ENCODE assay signal across 25 mouse cellular contexts in genomic region chr6:31495122-31495731, GRCm38 (mm10).
DNase-seq lines count a peak whose midpoint lies in the region; ATAC-seq and TF ChIP-seq lines count a peak whose summit lies in the region.
"Had no signal": no experiment of that assay in that cellular context is flagged by ENCODE, and none has a peak within 500 bp of the region (broad histone marks: within the 10 kb centered on the region; RNA-seq: fewer than 3 reads in every experiment).

No protein-coding gene starts in this region.

- no peak for TF ChIP-seq EP300 in heart, adult 2 months (IDR thresholded peaks at IDR 0.05; ENCODE audit: insufficient read depth, low read depth, low read length)

- H3K79me2 ChIP-seq in heart, adult 2 months (replicated peaks; ENCODE audit: control insufficient read depth, insufficient read depth, low read length) = no peaks in the 10 kb centered on the region

- H3K4me3 ChIP-seq in heart, adult 2 months = no peak overlapping the region
- no peak overlapping the region for H3K4me3 ChIP-seq in lung, adult 2 months (replicated peaks; ENCODE audit: extremely low read depth, low read depth, low read length)
- H3K4me3 ChIP-seq: embryonic facial prominence, embryonic 12.5 days; embryonic facial prominence, embryonic 15.5 days; heart, embryonic 12.5 days; heart, embryonic 15.5 days; hindbrain, embryonic 10.5 days; hindbrain, embryonic 13.5 days had no signal

- intact Hi-C loops in heart, adult 2 months (cut with DNase I) = no loop called here

- ATAC-seq in activated CD4-positive, CD25-positive, alpha-beta regulatory T cell, adult 4 months = peak; percentile 65
- ATAC-seq: forebrain, embryonic 14.5 days; hindbrain, embryonic 16.5 days had no signal

- H3K9ac ChIP-seq in heart, adult 2 months (ENCODE audit: low read depth, low read length) = no peak overlapping the region
- H3K9ac ChIP-seq: embryonic facial prominence, embryonic 12.5 days; embryonic facial prominence, embryonic 15.5 days; heart, embryonic 12.5 days; heart, embryonic 15.5 days; hindbrain, embryonic 13.5 days had no signal

- H3K27me3 ChIP-seq in heart, adult 2 months (ENCODE audit: control insufficient read depth, insufficient read depth, low read length) = no peaks in the 10 kb centered on the region
- H3K27me3 ChIP-seq: embryonic facial prominence, embryonic 12.5 days; embryonic facial prominence, embryonic 15.5 days; heart, embryonic 12.5 days; heart, embryonic 15.5 days; hindbrain, embryonic 13.5 days had no signal

- peak; percentile 40 for DNase-seq in heart, adult 11 months
- DNase-seq in heart, adult 2 months = no peak
- DNase-seq in CD4-positive, CD25-positive, alpha-beta regulatory T cell, adult 2 months (ENCODE audit: low read depth, low spot score) = peak; percentile 10
- no peak for DNase-seq in embryo, embryonic 10 days (ENCODE audit: low spot score)
- no peak for DNase-seq in lung, adult 2 months
- DNase-seq in B cell, adult 2 months = no peak
- DNase-seq: adrenal gland, postnatal 10 days; adrenal gland, postnatal 36 days; cerebellum, adult 18-20 months; cerebellum, adult 9-10 months; cerebellum, postnatal 14 days; gastrocnemius, postnatal 10 days; gastrocnemius, postnatal 36 days; heart, postnatal 10 days; heart, postnatal 36 days; kidney, adult 11 months had no signal

- H3K27ac ChIP-seq in heart, adult 2 months = no peak overlapping the region
- H3K27ac ChIP-seq: embryonic facial prominence, embryonic 12.5 days; embryonic facial prominence, embryonic 15.5 days; heart, embryonic 15.5 days; hindbrain, embryonic 10.5 days; hindbrain, embryonic 13.5 days had no signal

- no peaks in the 10 kb centered on the region for H3K4me1 ChIP-seq in heart, adult 2 months (ENCODE audit: control insufficient read depth, insufficient read depth, low read length)
- H3K4me1 ChIP-seq in lung, adult 2 months (ENCODE audit: control insufficient read depth, insufficient read depth, low read length) = no peaks in the 10 kb centered on the region; the same call in 1 of the 2 replicates
- H3K4me1 ChIP-seq: embryonic facial prominence, embryonic 12.5 days; embryonic facial prominence, embryonic 15.5 days; heart, embryonic 12.5 days; heart, embryonic 15.5 days; hindbrain, embryonic 10.5 days; hindbrain, embryonic 13.5 days had no signal

- TF ChIP-seq CTCF in heart, adult 2 months (IDR thresholded peaks at IDR 0.05) = no peak
- no peak for TF ChIP-seq CTCF in lung, adult 2 months (IDR thresholded peaks at IDR 0.05; ENCODE audit: insufficient read depth, low read length)

- no peak for TF ChIP-seq POLR2A in heart, adult 2 months (IDR thresholded peaks at IDR 0.05; ENCODE audit: insufficient read depth, low read depth, low read length)
- TF ChIP-seq POLR2A in lung, adult 2 months (IDR thresholded peaks at IDR 0.05; ENCODE audit: borderline replicate concordance, extremely low read depth, low read depth, low read length) = no peak

- 82% methylated on average over 2 of the region's 2 CpGs for WGBS in heart, adult 2 months
- WGBS in lung, adult 2 months = 87% methylated on average over 2 of the region's 2 CpGs

- H3K36me3 ChIP-seq in heart, adult 2 months (ENCODE audit: control insufficient read depth, insufficient read depth, low read length) = peaks cover 2% of the 10 kb centered on the region

Comparison
In these comparisons a context has a peak if more than half of its experiments do, and no peak if none do; other contexts are left out.
1. DNase-seq: peak in heart, adult 11 months (single experiment) and CD4-positive, CD25-positive, alpha-beta regulatory T cell, adult 2 months (single experiment); none in heart, adult 2 months (0 of 2), embryo, embryonic 10 days (single experiment), lung, adult 2 months (single experiment) and B cell, adult 2 months (0 of 2).